Mouse (Mus musculus) urinary bladder, postnatal 36 days (tissue): Measurements from ENCODE around the gene Rnf121.
"Not testable (repeated sequence)": the region's sequence is repeated elsewhere in the genome, so short reads cannot be mapped to it uniquely, and the experiment has no call there.

Experiments used
- DNase-seq, 2 experiments: peaks; one replicate each; pipeline ENCODE4 v3.0.0; 2022; ENCODE audit warnings: low spot score in 2 of 2, mixed read lengths in 1 of 2

Rnf121 gene

GRCm38 (mm10) chr7:102064655-102065045 is 619 bp downstream of the Rnf121 start:
- DNase-seq: no peak

GRCm38 (mm10) chr7:102063891-102064290 is 1.4 kb downstream of the Rnf121 start:
- DNase-seq: no peak

GRCm38 (mm10) chr7:102062203-102062602 is 3.1 kb downstream of the Rnf121 start:
- no peak for DNase-seq

GRCm38 (mm10) chr7:102061353-102061752 is 3.9 kb downstream of the Rnf121 start:
- no peak for DNase-seq

- DNase-seq: not testable (repeated sequence)
Measured at GRCm38 (mm10) chr7:102048524-102048923, 16.7 kb downstream of the Rnf121 start.

- DNase-seq: no peak
Measured at GRCm38 (mm10) chr7:102042314-102042713, 23.0 kb downstream of the Rnf121 start.

GRCm38 (mm10) chr7:102037318-102037717 is 28.0 kb downstream of the Rnf121 start:
- no peak for DNase-seq

GRCm38 (mm10) chr7:102035534-102035933 is 29.7 kb downstream of the Rnf121 start:
- DNase-seq: no peak

GRCm38 (mm10) chr7:102034904-102035303 is 30.4 kb downstream of the Rnf121 start:
- no peak for DNase-seq

GRCm38 (mm10) chr7:102025187-102026119 is 39.8 kb downstream of the Rnf121 start:
- DNase-seq: no peak

GRCm38 (mm10) chr7:102023821-102024220 is 41.4 kb downstream of the Rnf121 start:
- no peak for DNase-seq

GRCm38 (mm10) chr7:102020934-102021333 is 44.3 kb downstream of the Rnf121 start:
- not testable (repeated sequence) for DNase-seq

GRCm38 (mm10) chr7:102019362-102019761 is 45.9 kb downstream of the Rnf121 start:
- no peak for DNase-seq

GRCm38 (mm10) chr7:102018590-102018989 is 46.7 kb downstream of the Rnf121 start, which contains the start of gene Il18bp:
Gene Il18bp (minus strand): TSS chr7:102018690.
- no peak for DNase-seq

GRCm38 (mm10) chr7:102018034-102018433 is 47.2 kb downstream of the Rnf121 start:
- no peak for DNase-seq

- DNase-seq: no peak
Measured at GRCm38 (mm10) chr7:102017452-102017851, 47.8 kb downstream of the Rnf121 start.

- no peak for DNase-seq
Measured at GRCm38 (mm10) chr7:102016936-102017335, 48.3 kb downstream of the Rnf121 start.

GRCm38 (mm10) chr7:102014995-102015394 is 50.3 kb downstream of the Rnf121 start:
- DNase-seq: no peak

- no peak for DNase-seq
Measured at GRCm38 (mm10) chr7:102013416-102013815, 51.9 kb downstream of the Rnf121 start.

GRCm38 (mm10) chr7:102011855-102012254 is 53.4 kb downstream of the Rnf121 start:
- DNase-seq: no peak

GRCm38 (mm10) chr7:102006520-102006919 is 58.7 kb downstream of the Rnf121 start:
- no peak for DNase-seq

GRCm38 (mm10) chr7:102000921-102001630 is 64.2 kb downstream of the Rnf121 start:
- peak in 1 of 2 experiments; percentile 44 for DNase-seq

- DNase-seq: no peak
Measured at GRCm38 (mm10) chr7:102000296-102000695, 65.0 kb downstream of the Rnf121 start.
